Mouse (Mus musculus) kidney, embryonic 14.5 days (tissue): Measurements from ENCODE around the gene H2-Q10. TPM values are rescaled to one million over a fixed set of nuclear protein-coding genes. Genes with fewer than 3 reads are reported as not detected.
"Not testable (repeated sequence)": the region's sequence is repeated elsewhere in the genome, so short reads cannot be mapped to it uniquely, and the experiment has no call there.

Experiments
- ATAC-seq: fragments of 200-750 bp; cut with Nextera tagmentation; 2 replicates; pipeline ENCODE4 v1.8.0; 2017; ENCODE audit warnings: moderate number of reproducible peaks, mild to moderate bottlenecking, moderate TSS enrichment, moderate library complexity; ENCODE audit not compliant: low FRiP score, low TSS enrichment
- H3K27ac ChIP-seq: fragments of 300-500 bp; sonication (generic); 2 replicates; pipeline ENCODE4 v1.5.1; 2014; ENCODE audit warnings: low read depth, mild to moderate bottlenecking, low read length, moderate library complexity, mixed read lengths
- H3K27me3 ChIP-seq: fragments of 300-500 bp; sonication (generic); 2 replicates; pipeline ENCODE4 v1.6.1; 2014; ENCODE audit warnings: mild to moderate bottlenecking, low read length; ENCODE audit not compliant: control insufficient read depth, insufficient read depth
- H3K36me3 ChIP-seq: fragments of 300-500 bp; sonication (generic); 2 replicates; pipeline ENCODE4 v1.6.1; 2014; ENCODE audit warnings: low read length, mixed read lengths; ENCODE audit not compliant: control insufficient read depth, insufficient read depth
- H3K4me1 ChIP-seq: fragments of 300-500 bp; sonication (generic); 2 replicates; pipeline ENCODE4 v1.6.1; 2014; ENCODE audit warnings: low read length, mixed read lengths; ENCODE audit not compliant: control insufficient read depth, insufficient read depth
- H3K4me2 ChIP-seq: fragments of 300-500 bp; sonication (generic); replicated peaks from 2 replicates; pipeline ENCODE4 v1.6.1; 2014; ENCODE audit warnings: low read depth, mild to moderate bottlenecking, low read length
- H3K4me3 ChIP-seq: fragments of 300-500 bp; sonication (generic); 2 replicates; pipeline ENCODE4 v1.5.1; 2014; ENCODE audit warnings: mild to moderate bottlenecking, low read length
- H3K9ac ChIP-seq: fragments of 300-500 bp; sonication (generic); 2 replicates; pipeline ENCODE4 v1.6.1; 2014; ENCODE audit warnings: low read depth, mild to moderate bottlenecking, low read length, moderate library complexity
- H3K9me3 ChIP-seq: fragments of 300-500 bp; sonication (generic); 2 replicates; pipeline ENCODE4 v1.6.1; 2016; ENCODE audit warnings: low read length; ENCODE audit not compliant: control insufficient read depth
- WGBS: fragments of 180-500 bp; shearing (Covaris S2); extraction: QIAGEN DNeasy Blood & Tissue Kit; methylation state at CpG from one replicate; pipeline ENCODE4 v1.1.7; 2014; 5-methylcytosine and 5-hydroxymethylcytosine counted together
- polyA plus RNA-seq: library from polyadenylated mRNA; unstranded; fragments of >200 nt; fragmentation: Nextera tagmentation; extraction: Ambion mirVana; gene quantifications from 2 replicates; pipeline ENCODE4 v1.2.1, GENCODE M21; 2014

Gene H2-Q10
- polyA plus RNA-seq, 1 experiment from 2014 or later, result 0.39 TPM

DNA sequence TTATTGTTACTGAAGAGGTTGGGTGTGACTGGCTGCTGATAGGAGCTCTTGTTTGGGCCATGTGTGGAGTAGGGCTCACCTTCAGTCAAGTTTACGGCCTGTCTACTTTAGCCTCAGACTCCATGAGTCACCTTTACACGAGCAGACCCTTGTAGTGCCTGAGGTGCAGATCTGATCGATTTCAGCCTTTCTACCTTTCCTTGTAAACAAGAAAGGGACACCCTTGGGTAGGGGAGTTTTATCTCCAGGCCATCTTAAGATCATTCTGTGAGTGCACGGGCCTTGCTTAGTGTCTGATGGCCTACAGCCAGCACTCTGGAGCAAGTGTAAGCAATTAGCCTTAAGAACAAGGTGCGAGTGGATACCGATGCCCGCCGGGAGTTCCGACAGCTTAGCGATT, 37.0 kb downstream of the H2-Q10 start:
- no peak overlapping the region for H3K9ac ChIP-seq
- H3K36me3 ChIP-seq, result no peaks in the 10 kb centered on the region
- no peak overlapping the region for H3K27ac ChIP-seq
- 16% methylated on average over 10 of the region's 10 CpGs for WGBS
- H3K4me2 ChIP-seq, result no peak overlapping the region
- no peak overlapping the region for H3K4me3 ChIP-seq
- H3K9me3 ChIP-seq, result no peaks in the 10 kb centered on the region
- no peak for ATAC-seq
- H3K27me3 ChIP-seq, result peaks cover 30% of the 10 kb centered on the region
- H3K4me1 ChIP-seq, result no peaks in the 10 kb centered on the region

DNA sequence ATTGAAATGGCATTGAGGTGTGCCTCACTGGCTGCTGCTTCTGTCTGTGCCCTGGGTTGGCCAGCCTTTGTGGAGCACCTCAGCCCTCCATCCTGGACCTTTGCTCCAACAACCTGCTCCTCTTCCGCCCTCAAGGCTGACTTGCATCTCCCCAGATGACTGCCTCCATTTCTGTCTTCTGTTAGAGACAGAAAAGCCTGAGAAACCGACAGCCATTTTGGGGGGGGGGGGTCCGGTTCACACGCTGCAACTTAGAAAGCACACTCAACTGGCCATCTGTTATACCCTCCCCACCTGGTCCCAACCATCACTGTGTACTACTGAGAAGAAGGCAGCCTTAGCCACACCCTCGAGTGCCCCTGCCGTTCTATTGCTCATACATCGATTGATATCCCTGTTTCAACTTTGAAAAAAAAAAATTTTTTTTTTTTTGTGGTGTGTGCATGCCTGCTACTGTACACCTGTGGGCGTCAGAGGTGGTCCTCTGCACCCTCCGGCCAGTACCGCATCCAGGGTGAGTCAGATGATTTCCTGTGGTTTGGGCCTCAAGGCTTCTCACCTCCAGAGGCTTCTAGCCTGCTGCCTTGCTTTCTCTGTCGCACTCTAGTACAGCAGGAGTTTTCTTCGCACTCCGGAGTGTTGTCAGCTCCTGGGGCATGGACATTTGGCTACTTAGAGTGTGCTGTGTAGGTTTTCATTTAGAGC, 37.8 kb downstream of the H2-Q10 start:
- no peak for ATAC-seq
- Histone ChIP-seq H3K4me2 (no peak overlapping the region), H3K9ac (no peak overlapping the region), H3K36me3 (peaks cover 6% of the 10 kb centered on the region; the same call in 1 of the 2 replicates), H3K4me1 (no peaks in the 10 kb centered on the region), H3K27ac (no peak overlapping the region), H3K4me3 (no peak overlapping the region), H3K9me3 (no peaks in the 10 kb centered on the region), H3K27me3 (peaks cover 30% of the 10 kb centered on the region)
- 24% methylated on average over 13 of the region's 13 CpGs for WGBS

DNA sequence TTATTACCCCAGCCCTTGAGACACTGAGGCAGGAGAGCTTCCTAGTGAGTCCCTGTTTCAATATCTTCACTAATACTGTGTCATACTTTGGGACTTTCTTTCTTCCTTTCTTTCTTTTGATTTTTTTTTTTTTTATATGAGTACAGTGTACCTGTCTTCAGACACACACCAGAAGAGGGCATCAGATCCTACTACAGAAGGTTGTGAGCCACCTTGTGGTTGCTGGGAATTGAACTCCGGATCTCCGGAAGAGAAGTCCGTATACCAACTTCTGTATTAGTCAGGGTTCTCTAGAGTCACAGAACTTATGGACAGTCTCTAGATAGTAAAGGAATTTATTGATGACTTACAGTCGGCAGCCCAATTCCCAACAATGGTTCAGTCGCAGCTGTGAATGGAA, 38.4 kb downstream of the H2-Q10 start:
- not testable (repeated sequence) for H3K4me1 ChIP-seq, ATAC-seq, H3K36me3 ChIP-seq, H3K9me3 ChIP-seq, H3K4me2 ChIP-seq, H3K4me3 ChIP-seq, H3K9ac ChIP-seq, H3K27ac ChIP-seq
- peaks cover 30% of the 10 kb centered on the region for H3K27me3 ChIP-seq
- WGBS, result 68% methylated on average over 4 of the region's 5 CpGs

DNA sequence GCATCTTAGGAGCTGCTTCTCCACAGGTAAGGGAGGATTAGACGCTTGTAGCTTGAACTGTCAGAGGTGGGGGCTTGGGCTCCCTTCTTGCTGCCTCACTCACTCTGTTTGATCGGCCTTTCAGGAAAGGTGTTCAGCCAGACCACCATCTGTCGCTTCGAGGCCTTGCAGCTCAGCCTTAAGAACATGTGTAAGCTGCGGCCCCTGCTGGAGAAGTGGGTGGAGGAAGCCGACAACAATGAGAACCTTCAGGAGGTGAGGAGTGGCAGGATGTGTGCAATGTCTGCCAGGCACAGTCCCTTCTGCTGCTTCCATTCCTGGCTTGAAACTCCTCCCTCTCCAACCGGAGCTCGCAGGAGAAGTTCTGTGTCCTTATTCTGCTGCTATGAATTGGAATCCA, 39.4 kb downstream of the H2-Q10 start:
- peaks cover 11% of the 10 kb centered on the region; the same call in 1 of the 2 replicates for H3K36me3 ChIP-seq
- H3K27me3 ChIP-seq, result peaks cover 30% of the 10 kb centered on the region
- no peak overlapping the region for H3K9ac ChIP-seq
- WGBS, result 29% methylated on average over 8 of the region's 8 CpGs
- no peak overlapping the region for H3K27ac ChIP-seq
- 0 out of 2 replicates have a peak, but pooled peaks have one; percentile 46 for ATAC-seq
- no peak overlapping the region for H3K4me3 ChIP-seq
- no peaks in the 10 kb centered on the region for H3K9me3 ChIP-seq
- H3K4me1 ChIP-seq, result no peaks in the 10 kb centered on the region
- no peak overlapping the region for H3K4me2 ChIP-seq

DNA sequence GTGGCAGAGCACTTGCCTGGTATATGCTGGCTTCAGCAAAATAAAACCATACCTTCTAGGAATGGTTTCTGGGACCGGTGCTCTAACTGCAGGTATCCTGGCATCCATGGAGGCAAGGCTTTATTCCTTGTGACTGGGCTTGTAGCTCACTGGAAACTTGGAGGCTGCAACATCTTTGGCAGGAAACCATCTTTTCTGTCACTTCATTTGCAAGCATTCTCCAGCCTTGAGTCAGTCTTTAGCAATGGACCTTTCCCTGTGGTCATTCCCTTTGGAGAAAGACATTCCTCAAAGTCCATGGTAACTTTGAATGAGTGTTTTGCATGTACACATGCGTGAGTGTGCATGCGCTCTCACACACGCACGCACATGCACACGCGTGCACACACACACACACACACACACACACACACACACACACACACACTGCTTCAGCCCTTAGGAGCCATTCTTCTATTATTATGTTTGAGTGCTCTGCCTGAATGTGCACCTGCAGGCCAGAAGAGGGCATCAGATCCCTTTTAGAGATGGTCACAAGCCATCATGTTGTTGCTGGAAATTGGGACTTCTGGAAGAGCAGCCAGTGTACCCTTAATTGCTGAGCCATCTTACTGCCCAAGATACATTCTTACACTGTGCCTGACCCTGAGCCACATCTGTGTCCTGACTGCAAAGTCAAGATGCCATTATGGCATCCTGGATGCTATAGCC, 43.2 kb downstream of the H2-Q10 start:
- H3K27ac ChIP-seq, result no peak overlapping the region
- peaks cover 12% of the 10 kb centered on the region; the same call in 1 of the 2 replicates for H3K36me3 ChIP-seq
- no peak overlapping the region for H3K9ac ChIP-seq
- H3K27me3 ChIP-seq, result peaks cover 4% of the 10 kb centered on the region; the same call in 1 of the 2 replicates
- WGBS, result 98% methylated on average over 7 of the region's 7 CpGs
- H3K4me2 ChIP-seq, result no peak overlapping the region
- peaks cover 13% of the 10 kb centered on the region for H3K4me1 ChIP-seq
- no peaks in the 10 kb centered on the region for H3K9me3 ChIP-seq
- no peak overlapping the region for H3K4me3 ChIP-seq
- ATAC-seq, result no peak

DNA sequence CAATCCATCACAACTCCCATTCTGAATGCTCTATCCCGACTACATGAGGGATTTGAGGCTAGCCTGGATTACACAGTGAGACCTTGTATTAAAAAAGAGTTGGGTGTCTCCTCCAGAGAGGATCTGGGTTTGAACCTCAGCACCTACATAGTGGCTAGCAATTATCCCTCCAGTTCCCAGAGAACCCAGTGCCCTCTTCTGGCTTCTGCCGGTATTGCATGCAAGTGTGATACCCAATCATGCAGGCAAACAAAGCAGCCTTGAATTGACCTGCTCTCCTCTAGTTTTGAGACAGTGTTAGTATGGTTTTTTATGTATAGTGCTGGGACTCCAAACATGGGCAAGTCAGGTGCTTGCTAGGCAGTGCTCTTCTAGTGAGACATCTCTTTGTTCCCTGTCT, 44.0 kb downstream of the H2-Q10 start:
- Histone ChIP-seq H3K36me3 (peaks cover 12% of the 10 kb centered on the region; the same call in 1 of the 2 replicates), H3K27ac (no peak overlapping the region), H3K9ac (no peak overlapping the region), H3K4me2 (0 out of 2 replicates have a peak overlapping the region, but pooled peaks have one; percentile 90), H3K4me1 (peaks cover 14% of the 10 kb centered on the region), H3K27me3 (peaks cover 3% of the 10 kb centered on the region; the same call in 1 of the 2 replicates), H3K9me3 (no peaks in the 10 kb centered on the region), H3K4me3 (no peak overlapping the region)
- ATAC-seq, result no peak
- 15% methylated on average over 2 of the region's 2 CpGs for WGBS

DNA sequence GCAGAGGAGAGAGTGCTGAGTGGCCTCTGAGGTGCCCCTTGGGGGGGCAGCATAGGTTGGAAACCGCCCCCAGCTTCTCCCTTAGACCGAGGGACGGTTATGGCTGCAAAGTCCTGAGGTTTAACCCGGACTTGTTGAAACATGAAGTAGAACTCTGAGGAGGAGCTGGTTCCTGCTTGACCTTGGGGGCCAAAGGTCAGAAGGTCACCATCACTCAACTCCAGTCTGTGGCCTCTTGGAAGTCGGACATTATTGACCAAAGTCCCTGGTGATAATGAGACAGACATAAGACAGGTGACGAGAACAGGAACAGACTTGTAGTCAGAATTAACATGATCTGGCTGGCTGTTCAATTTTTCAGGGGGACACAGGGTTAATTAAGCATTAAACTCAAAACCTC, 44.9 kb downstream of the H2-Q10 start:
- 36% methylated on average over 6 of the region's 6 CpGs for WGBS
- ATAC-seq, result no peak
- Histone ChIP-seq H3K4me3 (peak overlapping the region; percentile 64; the same call in 1 of the 2 replicates), H3K9me3 (no peaks in the 10 kb centered on the region), H3K36me3 (peaks cover 12% of the 10 kb centered on the region; the same call in 1 of the 2 replicates), H3K27ac (no peak overlapping the region), H3K4me2 (peak overlapping the region; percentile 90), H3K9ac (peak overlapping the region; percentile 66; the same call in 1 of the 2 replicates), H3K4me1 (peaks cover 14% of the 10 kb centered on the region), H3K27me3 (no peaks in the 10 kb centered on the region)

DNA sequence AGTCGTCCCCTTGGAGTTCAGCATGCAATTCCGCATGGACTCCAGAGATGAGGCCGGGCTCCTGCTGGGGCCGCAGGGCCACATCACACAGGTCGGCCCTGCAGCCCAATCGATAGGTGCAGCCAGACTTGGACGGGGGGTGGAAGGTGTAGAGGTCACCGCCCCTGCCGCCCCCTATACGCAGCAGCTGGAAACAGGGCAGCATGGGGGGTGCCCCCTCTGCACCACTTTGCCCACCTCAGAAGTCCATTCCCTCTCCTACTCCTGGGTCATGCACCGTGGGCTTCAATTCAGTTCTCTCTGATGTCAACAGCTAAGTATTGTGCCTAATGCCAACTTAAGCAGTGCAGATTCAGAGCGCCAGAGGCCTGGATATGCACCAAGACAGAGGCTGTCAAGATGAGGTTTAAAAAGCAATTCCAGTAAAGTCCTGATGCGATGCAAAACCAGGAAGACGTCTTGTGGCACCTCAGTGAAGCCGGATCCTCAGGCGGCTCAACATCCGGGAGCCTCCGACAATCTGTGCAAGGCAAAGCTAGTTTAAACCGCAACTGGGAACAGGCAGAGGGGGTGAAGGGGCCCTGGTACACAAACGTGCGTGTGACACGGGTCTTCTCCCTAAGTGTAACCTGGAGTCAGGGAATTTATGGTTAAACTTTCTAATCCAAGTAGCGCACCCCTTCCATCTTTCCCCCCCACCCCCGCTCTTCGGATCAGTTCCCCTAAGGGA, 46.2 kb downstream of the H2-Q10 start:
- Histone ChIP-seq H3K27ac (no peak overlapping the region), H3K4me3 (peak overlapping the region; percentile 64), H3K4me1 (peaks cover 14% of the 10 kb centered on the region), H3K36me3 (peaks cover 15% of the 10 kb centered on the region), H3K27me3 (no peaks in the 10 kb centered on the region), H3K9me3 (no peaks in the 10 kb centered on the region), H3K9ac (peak overlapping the region; percentile 66), H3K4me2 (peak overlapping the region; percentile 90)
- ATAC-seq, result peak; percentile 11
- WGBS, result 6% methylated on average over 25 of the region's 25 CpGs
